Mouse (Mus musculus) hindlimb bud, embryonic 11.5 days (tissue): ENCODE results near the gene Clcn3.

ENCODE experiments used
- DNase-seq: peaks from one replicate; pipeline ENCODE4 v3.0.0-alpha.2; 2012; ENCODE audit warnings: low read depth, low spot score; ENCODE audit errors: extremely low spot score

Clcn3 gene

GRCm38 (mm10) chr8:60952803-60953202 is 30.3 kb downstream of the Clcn3 start:
- DNase-seq, result no peak

GRCm38 (mm10) chr8:60951757-60952156 is 31.3 kb downstream of the Clcn3 start:
- no peak for DNase-seq

- no peak for DNase-seq
Measured at GRCm38 (mm10) chr8:60951271-60951670, 31.8 kb downstream of the Clcn3 start.

GRCm38 (mm10) chr8:60949859-60950258 is 33.2 kb downstream of the Clcn3 start:
- DNase-seq, result no peak

GRCm38 (mm10) chr8:60947503-60947902 is 35.6 kb downstream of the Clcn3 start:
- no peak for DNase-seq

DNA sequence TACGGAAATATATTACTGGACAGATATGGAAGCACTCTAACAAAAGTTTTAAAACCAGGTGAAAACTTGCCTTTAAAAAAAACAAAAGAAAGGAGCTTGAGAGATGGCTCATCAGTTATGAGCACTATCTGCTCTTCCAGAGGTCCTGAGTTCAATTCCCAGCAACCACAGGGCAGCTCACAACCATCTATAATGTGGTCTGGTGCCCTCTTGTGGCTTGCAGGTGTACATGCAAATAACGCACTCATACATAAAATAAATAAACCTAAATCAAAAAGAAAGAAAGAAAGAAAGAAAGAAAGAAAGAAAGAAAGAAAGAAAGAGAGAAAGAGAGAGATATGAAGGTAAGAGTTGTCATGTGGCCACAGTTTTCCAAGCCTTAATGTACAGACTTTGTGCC is 40.2 kb downstream of the Clcn3 start:
- no peak for DNase-seq

DNA sequence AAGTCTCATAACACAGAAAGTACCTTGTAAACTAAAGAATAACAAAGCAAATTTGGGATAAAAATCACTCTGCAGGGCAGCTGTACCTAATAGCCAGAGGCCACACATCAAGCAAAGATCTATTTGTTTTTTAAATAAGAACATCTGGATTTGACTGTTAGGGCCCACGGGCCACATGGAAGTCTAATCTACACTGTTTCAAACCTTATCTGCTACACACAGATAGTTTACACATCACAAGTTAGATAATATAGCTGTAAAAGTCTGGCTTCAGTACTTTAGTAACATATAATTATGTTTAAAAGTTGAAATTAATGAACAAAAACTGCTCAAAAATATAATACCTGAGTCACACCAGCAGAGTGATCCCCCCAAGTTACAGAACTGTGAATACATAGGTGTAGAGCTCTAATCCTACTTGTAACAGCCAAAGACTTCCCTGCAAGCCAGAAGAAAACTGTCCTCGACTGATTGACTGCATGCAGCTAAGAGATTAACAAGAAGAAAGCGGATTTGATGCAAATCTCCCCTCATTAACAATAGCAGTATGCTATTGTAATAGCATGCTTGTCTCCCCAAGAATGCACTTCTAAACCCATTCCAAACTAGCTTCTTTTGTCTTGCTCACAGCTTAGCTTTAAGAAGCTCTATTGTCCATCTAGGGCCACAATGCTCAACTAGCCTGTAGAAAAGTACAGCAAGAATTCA is 44.2 kb downstream of the Clcn3 start:
- DNase-seq, result no peak

DNA sequence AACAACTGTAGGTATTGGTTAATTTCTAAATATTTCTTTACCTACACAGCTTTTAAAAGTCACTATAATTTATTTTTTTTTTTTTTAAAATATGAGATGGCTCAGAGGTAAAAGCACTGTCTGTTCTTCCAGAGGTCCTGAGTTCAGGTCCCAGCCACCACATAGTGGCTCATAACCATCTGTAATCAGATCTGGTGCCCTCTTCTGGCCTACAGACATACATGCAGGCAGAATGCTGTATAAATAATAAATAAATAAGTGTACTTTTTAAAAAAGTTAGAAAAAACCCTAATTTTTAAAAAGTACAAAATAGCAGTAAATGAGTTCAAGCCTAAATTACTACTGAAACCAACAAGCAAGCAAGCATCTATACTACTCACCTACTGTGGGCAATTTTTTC is 49.5 kb downstream of the Clcn3 start:
- DNase-seq, result no peak

DNA sequence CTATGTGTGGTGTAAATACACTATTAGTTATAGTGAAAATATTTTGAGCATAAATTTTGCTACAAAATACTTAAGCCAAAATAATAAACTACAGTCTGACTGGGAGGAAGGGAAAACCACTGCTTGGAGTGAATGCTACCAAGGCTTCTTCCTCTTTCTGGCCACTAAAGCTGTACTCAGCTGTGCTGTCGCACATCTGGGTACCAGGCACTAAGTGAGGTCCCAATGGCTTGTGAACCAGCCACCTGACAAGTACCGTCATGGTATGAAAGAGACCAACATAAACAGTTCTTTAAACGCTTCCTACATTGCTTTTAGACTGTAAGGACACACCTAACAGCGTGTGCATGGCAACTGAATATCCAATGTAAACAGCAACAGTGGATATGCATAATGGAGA is 62.9 kb downstream of the Clcn3 start:
- DNase-seq, result no peak

DNA sequence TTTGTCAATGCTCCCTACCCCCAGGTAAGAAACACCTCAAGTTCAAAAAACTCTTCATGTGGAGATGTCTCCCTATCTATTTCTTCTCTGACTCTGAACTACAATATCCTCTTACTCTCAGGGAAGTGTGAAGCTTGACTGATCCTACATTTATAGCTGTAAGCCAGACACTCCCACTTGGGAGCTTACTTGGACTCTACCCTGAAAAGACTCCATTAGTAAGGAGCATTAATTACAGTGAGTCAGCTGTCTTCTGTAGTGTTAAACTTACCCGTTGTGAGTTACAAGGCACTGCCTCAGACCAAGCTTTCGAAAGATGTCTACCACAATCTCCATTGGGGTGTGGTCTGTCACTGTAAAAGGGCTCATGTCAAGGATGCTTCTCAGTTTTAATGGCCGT is 64.0 kb downstream of the Clcn3 start:
- no peak for DNase-seq

- DNase-seq, result no peak
Measured at GRCm38 (mm10) chr8:60912554-60912953, 70.5 kb downstream of the Clcn3 start.

- DNase-seq, result no peak
Measured at GRCm38 (mm10) chr8:60912081-60912480, 71.0 kb downstream of the Clcn3 start.

DNA sequence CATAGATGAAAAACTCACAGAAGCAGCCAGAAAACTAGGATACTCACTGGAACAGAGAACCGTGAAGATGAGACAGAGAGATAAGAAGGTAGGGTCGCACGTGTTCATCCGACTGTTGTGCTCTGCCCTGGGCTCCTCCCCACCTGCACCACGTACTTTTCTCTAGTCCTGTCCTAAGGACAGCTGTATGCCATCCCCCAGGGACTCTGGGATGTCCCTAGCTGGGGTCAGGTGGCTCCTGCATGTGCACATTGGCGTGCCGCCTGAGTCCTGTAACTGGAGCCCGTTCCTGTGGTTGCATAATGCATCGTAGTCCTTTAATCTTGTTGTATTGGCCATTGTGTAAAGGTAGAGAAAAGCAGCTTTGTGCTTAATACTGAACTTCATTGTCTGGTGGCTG is 83.0 kb downstream of the Clcn3 start:
- no peak for DNase-seq

DNA sequence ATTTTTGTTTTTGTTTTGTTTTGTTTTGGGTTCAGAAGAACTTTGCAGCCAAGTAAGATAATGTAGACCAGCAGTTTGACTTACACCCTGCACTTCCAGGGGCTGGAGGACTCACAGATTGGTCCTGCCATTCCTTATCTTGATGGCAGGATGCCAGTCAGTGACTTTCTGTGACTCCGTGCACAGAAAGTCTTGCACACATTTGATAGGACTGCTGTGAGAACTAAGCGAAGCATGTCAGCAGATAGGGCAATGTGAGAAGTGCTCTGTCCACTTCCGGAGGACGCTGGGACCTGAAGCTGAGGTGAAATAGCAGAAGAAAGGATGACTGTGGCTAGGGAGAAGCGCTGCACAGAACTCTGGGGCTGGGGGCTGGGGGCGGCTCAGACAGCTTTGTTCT is 87.2 kb downstream of the Clcn3 start:
- DNase-seq, result no peak

DNA sequence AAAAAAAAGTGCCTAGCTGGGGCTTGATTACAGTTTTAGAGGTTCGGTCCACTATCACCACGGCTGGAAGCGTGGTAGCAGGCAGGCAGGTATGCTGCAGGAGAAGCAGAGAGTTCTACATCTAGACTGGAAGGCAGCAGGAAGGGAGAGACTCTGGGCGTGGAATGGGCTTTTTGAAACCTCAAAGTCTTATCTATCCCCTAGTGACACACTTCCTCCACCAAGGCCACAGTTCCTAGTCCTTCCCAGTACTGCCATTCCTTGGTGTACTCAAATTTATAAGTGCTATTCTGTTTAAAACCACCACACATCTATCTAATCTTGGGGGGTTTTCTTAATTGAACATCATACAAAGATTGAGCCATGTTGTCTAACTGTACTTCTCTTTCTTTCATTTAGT is 91.3 kb downstream of the Clcn3 start:
- no peak for DNase-seq

DNA sequence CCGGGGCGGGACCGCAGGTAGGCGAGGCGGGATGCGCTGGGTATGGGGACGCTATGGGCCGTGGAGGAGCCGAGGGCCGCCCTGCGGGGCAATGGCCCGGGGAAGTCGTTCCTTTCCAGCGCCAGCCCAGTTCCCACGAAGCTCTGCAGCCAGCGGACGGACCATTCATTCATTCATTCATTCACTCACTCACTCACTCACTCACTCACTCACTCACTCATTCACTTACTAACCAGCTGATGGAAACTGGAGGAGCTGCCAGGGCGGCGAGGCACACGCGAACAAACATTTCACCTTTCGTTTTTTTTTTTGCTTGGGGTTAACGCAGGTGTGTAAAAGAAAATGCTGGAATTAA is 92.6 kb downstream of the Clcn3 start:
- no peak for DNase-seq

GRCm38 (mm10) chr8:60889843-60890519 is 93.1 kb downstream of the Clcn3 start, which contains the start of gene Hpf1:
TSS of gene Hpf1 (plus strand) at chr8:60890418.
- DNase-seq, result peak; percentile 79

DNA sequence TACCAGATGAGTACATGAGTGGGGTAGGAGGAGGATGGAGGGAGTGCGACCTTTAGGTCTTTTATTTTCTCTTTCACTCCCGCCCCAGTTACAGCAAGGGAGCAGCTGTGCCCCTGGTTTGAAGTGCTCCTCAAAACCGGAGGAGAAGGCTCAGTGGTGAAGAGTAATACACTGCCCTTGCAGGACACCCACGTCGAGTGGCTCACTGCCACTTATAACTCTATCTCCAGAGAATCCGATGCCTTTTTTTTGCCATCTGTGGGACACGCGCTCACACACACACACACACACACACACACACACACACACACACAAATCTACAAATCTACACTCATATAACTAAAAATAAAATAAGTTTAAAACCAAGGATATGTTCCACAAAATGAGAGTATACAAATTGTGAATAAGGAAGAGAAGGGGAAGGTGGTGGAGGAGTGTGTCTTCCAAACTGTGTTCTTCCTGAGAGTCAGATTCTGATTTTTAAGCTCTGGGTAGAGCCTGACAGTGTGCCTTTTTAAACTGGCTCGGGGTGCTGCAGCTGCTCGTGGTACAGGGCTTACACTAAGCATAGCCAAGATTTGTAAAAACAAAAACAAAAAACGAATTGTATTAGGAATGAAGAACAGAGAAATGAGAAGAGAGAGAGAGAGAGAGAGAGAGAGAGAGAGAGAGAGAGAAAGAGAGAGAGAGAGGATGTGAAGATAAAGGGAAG is 93.8 kb downstream of the Clcn3 start:
- DNase-seq, result no peak

- no peak for DNase-seq
Measured at GRCm38 (mm10) chr8:60886736-60887135, 96.4 kb downstream of the Clcn3 start.

- DNase-seq, result no peak
Measured at GRCm38 (mm10) chr8:60883419-60884137, 99.5 kb downstream of the Clcn3 start.

- no peak for DNase-seq
Measured at GRCm38 (mm10) chr8:60878617-60879016, 104.5 kb downstream of the Clcn3 start.
